Mouse (Mus musculus) left cerebral cortex, postnatal 10 days (tissue): Measurements from ENCODE around the gene Fxyd2. TPM values are rescaled to one million over a fixed set of nuclear protein-coding genes. Genes with fewer than 3 reads are reported as not detected.
A peak's percentile ranks its signal among the peaks of the same experiment; 100 is the strongest.

Source experiments
- DNase-seq, 2 experiments: peaks; one replicate each; pipeline ENCODE4 v3.0.0; 2021 to 2022; ENCODE audit warnings: low spot score in 2 of 2, mixed read lengths in 1 of 2; ENCODE audit errors: extremely low spot score in 1 of 2
- intact Hi-C: fragments of 180-260 bp; cut with DNase I; formaldehyde crosslinking; loops from one replicate; pipeline ENCODE4 v1.15.1; 2025
- total RNA-seq, 2 experiments: library from RNA; stranded (reverse); gene quantifications; 2 replicates each; pipeline ENCODE4 v1.2.3; 2021

Fxyd2 gene
- total RNA-seq = 1 to 10 TPM; 7.2 to 8.1 TPM

- DNase-seq = no peak
- intact Hi-C loops = no loop called here
Measured at GRCm38 (mm10) chr9:45399434-45399833, at the start of gene Fxyd2. Fxyd2 (plus strand) TSS chr9:45399669.

GRCm38 (mm10) chr9:45349851-45350250 is 49.6 kb upstream of the Fxyd2 start:
- DNase-seq = no peak
- intact Hi-C loops = loop anchor here (5.0 kb wide), 1 partner anchor 37 kb away; no protein-coding TSS in a partner anchor

- intact Hi-C loops = no loop called here
- DNase-seq = no peak
Measured at GRCm38 (mm10) chr9:45355192-45355591, 44.3 kb upstream of the Fxyd2 start.

DNA sequence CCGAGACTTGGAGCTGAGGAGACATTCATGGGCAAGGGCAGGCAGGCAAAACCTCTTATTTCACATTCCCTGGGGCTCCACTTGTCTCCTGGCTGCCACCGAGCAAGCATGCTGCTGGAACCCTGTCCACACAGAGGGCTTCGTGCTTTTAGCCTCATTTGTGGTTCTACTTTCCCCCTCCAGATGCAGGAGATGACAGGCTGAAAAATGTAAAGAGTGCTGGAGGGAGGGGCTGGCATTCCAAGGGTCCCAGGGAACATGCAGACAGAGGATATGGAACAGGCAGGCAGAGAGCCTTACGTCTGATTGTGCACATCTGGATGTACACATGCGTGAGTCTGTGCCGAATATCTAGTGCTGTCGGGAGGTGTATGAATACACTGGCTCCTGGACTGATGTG is 41.1 kb upstream of the Fxyd2 start:
- DNase-seq = no peak
- intact Hi-C loops = no loop called here

DNA sequence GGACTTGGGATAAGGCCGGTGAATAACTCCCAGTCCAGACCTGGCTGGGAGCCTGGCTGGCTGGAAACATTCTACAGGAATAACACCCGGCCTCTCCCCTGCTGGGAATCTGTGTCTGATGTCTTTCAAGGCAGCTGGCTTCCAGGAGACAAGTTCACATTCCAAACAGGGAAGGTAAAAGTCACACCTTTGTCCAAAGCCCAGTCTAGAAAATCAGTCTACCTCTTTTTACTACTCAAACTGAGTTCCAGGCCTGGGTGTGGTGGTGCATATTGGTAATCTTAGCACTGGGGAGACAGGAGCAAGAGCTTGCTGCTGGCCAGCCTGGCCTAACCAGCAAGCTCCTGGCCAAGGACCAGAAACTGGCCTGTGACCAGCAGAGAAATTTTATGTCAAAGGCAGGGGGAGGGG is 37.4 kb upstream of the Fxyd2 start:
- intact Hi-C loops = no loop called here
- DNase-seq = peak in 1 of 2 experiments; percentile 66

DNA sequence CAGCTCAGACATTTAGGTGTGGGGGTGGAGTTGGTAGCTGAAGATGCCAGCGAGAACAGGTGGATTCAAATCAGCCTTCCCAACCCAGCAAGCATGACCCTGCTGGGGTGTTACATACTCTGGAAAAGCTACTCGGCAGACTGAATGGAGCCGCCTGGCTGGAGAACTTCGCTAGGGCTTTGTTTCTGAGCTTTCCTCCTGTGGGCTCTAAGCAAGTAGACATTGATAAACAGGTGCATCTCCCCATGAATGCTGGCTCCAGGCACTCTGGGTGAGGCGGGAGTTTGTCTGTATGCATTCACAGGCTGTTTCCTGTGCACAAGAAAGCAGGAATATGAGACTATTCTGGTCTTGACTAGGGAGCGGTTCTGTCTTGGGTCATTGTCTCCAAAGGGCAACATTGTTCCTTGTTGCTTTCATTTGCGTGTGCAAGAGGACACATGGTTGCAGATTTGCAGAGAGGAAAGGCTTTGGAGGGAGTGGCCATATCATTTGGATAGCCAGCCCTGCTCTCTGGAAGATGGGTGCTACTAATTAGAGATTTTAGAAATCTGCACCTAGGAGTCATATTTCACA is 35.7 kb upstream of the Fxyd2 start:
- intact Hi-C loops = no loop called here
- no peak for DNase-seq

GRCm38 (mm10) chr9:45367716-45368115 is 31.8 kb upstream of the Fxyd2 start:
- DNase-seq = no peak
- intact Hi-C loops = no loop called here

GRCm38 (mm10) chr9:45368341-45368901 is 31.0 kb upstream of the Fxyd2 start:
- no peak for DNase-seq
- intact Hi-C loops = no loop called here

DNA sequence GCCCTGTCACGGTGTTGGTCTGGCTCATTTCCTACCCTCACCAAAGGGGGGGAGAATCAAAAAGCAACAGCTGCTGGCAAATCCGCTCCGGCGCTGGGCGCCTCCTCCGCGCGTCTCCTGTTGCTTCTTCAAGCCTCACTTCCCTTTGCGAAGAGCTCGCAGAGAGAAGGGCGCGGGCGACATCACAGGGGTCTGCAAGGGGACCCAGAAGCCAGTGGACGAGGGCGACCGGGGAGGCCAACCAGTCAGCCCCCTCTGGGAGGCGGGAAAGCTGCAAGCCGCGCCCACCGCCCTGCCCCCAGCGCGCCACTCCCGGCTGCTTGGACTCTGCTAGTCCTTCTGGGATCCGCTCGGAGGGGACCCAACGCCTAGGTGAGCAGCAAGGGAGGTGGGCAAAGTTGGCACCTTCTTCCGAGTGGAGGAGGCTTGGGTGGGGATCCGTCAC is 29.3 kb upstream of the Fxyd2 start, which contains the start of gene Fxyd6:
Gene Fxyd6, plus strand, starts transcription at position 69 of the 445 bp plus-strand sequence.
- intact Hi-C loops = no loop called here
- DNase-seq = peak in 1 of 2 experiments; percentile 80

DNA sequence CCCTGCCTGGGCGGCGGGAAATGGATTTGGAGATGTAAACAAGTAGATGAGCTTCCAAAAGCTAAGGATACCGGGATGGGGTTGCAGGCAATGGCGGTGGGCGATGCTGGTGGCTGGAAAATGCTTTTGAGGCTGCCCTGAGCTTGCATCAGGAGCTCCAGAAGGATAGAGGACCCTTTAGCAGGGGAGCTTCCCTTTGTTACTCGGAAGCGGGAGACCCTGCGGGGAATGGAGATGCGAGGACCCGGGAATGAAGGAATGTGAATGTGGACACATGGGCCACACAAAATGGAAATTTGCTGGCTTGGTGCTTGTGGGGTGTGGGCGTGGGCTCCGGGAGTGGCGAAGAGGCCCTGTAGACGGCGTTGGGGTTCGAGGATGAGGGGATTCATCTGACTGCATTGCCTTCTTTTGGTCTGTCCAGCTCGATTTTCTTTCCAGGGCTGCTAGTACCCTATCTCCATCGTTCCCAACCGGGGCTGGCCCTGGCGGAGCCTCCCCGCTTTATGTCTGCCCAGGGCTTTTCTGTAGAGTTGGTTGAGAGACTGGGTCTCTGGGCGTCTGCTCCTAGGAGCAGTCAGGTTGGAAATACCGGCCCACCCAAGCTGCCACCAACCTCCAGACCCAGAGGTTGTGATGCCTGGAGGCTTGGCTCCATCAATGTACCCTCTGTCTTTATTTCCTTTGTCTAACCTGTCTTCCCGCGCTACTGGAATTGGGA is 28.7 kb upstream of the Fxyd2 start:
- no peak for DNase-seq
- intact Hi-C loops = no loop called here

DNA sequence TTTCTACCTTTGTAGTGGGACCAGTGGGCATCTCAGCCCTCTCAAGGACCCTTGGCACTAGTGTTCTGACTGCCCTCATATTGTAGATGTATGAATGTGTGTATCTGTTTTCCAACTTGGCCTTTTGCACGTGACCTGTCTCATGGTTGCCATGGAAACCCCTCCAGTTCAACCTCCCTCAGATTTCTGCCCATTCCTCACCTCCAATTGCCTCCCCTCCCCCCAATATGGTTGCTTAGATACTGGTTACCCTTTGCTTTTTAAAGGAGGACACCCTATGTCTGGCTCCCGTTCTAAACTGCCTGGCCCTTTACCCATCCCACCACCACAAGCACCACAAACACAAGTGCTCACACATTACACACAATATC is 28.1 kb upstream of the Fxyd2 start:
- intact Hi-C loops = no loop called here
- peak in 1 of 2 experiments; percentile 43 for DNase-seq

DNA sequence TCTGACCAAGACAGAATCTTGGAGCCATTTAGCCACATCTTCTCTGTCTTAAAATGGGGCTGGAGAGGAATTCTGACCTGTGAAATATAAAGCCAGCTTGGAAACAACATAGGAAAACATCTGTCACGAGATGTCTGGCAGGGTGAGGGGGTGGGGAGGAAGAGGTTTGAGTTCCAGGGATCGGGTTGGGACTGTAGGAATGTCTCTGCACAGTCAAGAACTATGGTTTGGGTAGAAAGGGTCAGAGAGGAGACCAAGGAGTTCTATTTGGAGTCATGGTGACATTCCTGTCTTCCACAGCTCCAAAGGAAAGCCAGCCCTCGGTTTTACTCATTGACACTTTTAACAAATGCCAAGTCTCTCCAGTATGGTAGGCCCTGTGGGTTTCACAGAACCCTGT is 25.6 kb upstream of the Fxyd2 start:
- intact Hi-C loops = no loop called here
- DNase-seq = no peak

DNA sequence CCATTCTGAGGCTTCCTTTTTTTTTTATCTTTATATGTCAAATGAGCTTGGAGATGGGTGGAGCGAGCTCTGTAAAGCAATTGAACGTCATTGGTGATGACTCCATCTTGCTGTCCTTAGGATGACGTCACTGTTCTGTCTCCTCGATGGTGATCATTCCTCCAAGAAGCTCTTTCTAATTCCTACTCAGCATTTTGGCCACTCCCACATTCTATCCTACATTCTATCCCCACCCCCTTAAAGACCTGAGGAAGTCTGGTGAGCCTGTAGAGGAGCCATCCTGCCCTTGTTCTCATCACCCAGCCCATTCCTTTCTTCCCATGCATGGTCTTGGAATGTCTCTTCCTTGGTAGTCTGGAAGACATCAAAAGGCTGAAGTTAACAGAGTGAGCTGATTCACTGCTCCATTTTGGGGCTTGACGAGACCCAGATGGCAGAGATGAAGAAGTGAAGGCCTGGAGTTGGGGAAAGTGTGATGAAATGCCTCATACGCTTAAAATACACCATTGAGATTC is 24.4 kb upstream of the Fxyd2 start:
- DNase-seq = no peak
- intact Hi-C loops = no loop called here

DNA sequence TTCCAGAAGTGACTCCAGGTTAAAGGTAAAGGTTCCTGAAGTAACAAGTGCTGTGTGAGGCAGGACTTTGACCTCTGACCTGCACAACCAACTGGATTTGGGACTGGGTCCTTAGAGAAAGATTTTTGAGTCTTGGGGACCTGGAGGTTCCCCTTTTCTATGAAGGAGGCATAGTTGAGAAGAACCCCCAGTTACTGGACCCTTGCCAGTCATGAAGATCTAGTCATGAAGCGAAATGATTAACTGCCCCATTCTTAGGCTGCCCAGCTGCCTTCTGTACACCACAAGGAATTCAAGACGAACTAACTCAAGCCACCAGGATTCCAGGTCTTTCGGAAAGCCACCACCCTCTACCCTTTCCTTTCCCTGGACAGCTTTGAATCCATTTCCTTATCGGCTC is 23.0 kb upstream of the Fxyd2 start:
- intact Hi-C loops = no loop called here
- DNase-seq = no peak

DNA sequence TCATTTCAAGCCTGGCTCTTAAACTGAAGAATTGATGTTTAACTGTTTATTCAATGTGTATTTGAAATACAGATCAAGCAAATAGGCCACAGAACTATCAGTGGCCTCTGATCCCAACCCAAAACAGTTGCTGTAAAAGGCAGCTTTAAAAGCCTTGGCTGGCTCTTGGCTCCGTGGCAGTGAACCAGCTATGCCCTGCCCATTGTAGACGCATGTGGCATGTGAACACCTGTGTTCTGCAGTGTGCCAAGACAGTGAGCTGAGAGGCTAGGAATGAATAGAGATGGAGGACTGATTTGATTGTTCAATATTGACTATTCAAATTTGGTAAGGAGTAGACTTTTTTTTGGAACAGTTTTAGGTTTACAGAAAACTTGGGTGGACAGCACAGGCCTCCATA is 22.6 kb upstream of the Fxyd2 start:
- DNase-seq = no peak
- intact Hi-C loops = no loop called here

GRCm38 (mm10) chr9:45380411-45381251 is 18.8 kb upstream of the Fxyd2 start:
- DNase-seq = no peak
- intact Hi-C loops = no loop called here

GRCm38 (mm10) chr9:45382336-45382735 is 17.1 kb upstream of the Fxyd2 start:
- intact Hi-C loops = no loop called here
- peak in 1 of 2 experiments; percentile 53 for DNase-seq

- no peak for DNase-seq
- intact Hi-C loops = no loop called here
Measured at GRCm38 (mm10) chr9:45382834-45383233, 16.6 kb upstream of the Fxyd2 start.

GRCm38 (mm10) chr9:45383883-45384282 is 15.6 kb upstream of the Fxyd2 start:
- intact Hi-C loops = no loop called here
- no peak for DNase-seq
